In the genomic region with DNA sequence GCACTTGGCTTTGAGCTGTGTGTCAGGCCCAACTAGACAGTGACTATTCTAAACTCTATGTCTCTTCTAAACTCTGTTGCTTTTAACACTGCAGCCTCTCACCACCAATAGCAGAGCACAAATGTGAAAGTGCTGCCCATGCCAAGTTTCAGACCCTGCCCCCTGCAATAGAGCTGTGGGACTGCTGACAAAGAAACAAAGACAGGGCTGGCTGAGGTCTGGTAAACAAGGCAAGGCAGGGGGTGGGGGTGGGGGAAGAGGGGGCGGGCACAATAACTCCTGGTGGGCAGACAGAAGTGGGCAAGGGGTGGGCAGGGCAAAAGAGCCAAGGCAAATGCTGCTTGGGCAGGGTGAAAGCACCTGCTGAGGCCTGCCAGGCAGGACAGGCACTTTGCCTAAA, we compare ENCODE assay signal across 20 mouse cellular contexts.
A peak's percentile ranks its signal among the peaks of the same experiment; 100 is the strongest.
DNase-seq lines count a peak whose midpoint lies in the region; ATAC-seq lines count a peak whose summit lies in the region.
"Had no signal": no experiment of that assay in that cellular context is flagged by ENCODE, and none has a peak within 500 bp of the region (broad histone marks: within the 10 kb centered on the region; RNA-seq: fewer than 3 reads in every experiment).

No protein-coding gene starts in this region.

- no peaks in the 10 kb centered on the region for H3K9me3 ChIP-seq in neural tube, embryonic 12.5 days
- H3K9me3 ChIP-seq in hindbrain, embryonic 12.5 days (replicated peaks), result no peaks in the 10 kb centered on the region
- no peaks in the 10 kb centered on the region for H3K9me3 ChIP-seq in midbrain, embryonic 13.5 days
- H3K9me3 ChIP-seq in neural tube, embryonic 15.5 days (replicated peaks), result no peaks in the 10 kb centered on the region
- H3K9me3 ChIP-seq: embryonic facial prominence, embryonic 13.5 days; liver, embryonic 12.5 days had no signal

- WGBS in neural tube, embryonic 12.5 days, result 20% methylated on average over 1 of the region's 1 CpGs
- WGBS in hindbrain, embryonic 12.5 days, result 17% methylated on average over 1 of the region's 1 CpGs
- 0% methylated on average over 1 of the region's 1 CpGs for WGBS in midbrain, embryonic 13.5 days
- 0% methylated on average over 1 of the region's 1 CpGs for WGBS in neural tube, embryonic 15.5 days

- DNase-seq in neural tube, embryonic 10.5 days (ENCODE audit: extremely low spot score, low spot score), result no peak
- DNase-seq in left cerebral cortex, postnatal 14 days (ENCODE audit: low spot score in 2 of 2), result no peak
- no peak for DNase-seq in adipocyte (ENCODE audit: low spot score)
- DNase-seq in yolk sac, embryonic 10.5 days (ENCODE audit: low spot score), result no peak
- DNase-seq: adrenal gland, adult 2 months; B cell, adult 2 months; cerebellum, adult 9-11 months; gastrocnemius, postnatal 36 days; kidney, adult 2 months; kidney, postnatal 4 days; layer of hippocampus, adult 9-11 months; lung, adult 2 months; thymus, postnatal 25 days had no signal

- no peaks in the 10 kb centered on the region for H3K36me3 ChIP-seq in neural tube, embryonic 12.5 days
- no peaks in the 10 kb centered on the region for H3K36me3 ChIP-seq in hindbrain, embryonic 12.5 days
- H3K36me3 ChIP-seq in midbrain, embryonic 13.5 days, result no peaks in the 10 kb centered on the region
- H3K36me3 ChIP-seq in neural tube, embryonic 15.5 days, result no peaks in the 10 kb centered on the region
- H3K36me3 ChIP-seq: embryonic facial prominence, embryonic 13.5 days; limb, embryonic 12.5 days; liver, embryonic 12.5 days had no signal

- no peaks in the 10 kb centered on the region for H3K27me3 ChIP-seq in neural tube, embryonic 12.5 days (replicated peaks)
- no peaks in the 10 kb centered on the region for H3K27me3 ChIP-seq in hindbrain, embryonic 12.5 days
- H3K27me3 ChIP-seq in midbrain, embryonic 13.5 days, result no peaks in the 10 kb centered on the region
- H3K27me3 ChIP-seq in neural tube, embryonic 15.5 days (replicated peaks), result no peaks in the 10 kb centered on the region
- H3K27me3 ChIP-seq: embryonic facial prominence, embryonic 13.5 days; limb, embryonic 12.5 days; liver, embryonic 12.5 days had no signal

- H3K27ac ChIP-seq in neural tube, embryonic 12.5 days, result no peak overlapping the region
- H3K27ac ChIP-seq in hindbrain, embryonic 12.5 days, result no peak overlapping the region
- H3K27ac ChIP-seq in midbrain, embryonic 13.5 days, result no peak overlapping the region
- H3K27ac ChIP-seq in neural tube, embryonic 15.5 days (replicated peaks), result no peak overlapping the region
- H3K27ac ChIP-seq: embryonic facial prominence, embryonic 13.5 days; limb, embryonic 12.5 days; liver, embryonic 12.5 days had no signal

- H3K4me3 ChIP-seq in neural tube, embryonic 12.5 days, result no peak overlapping the region
- no peak overlapping the region for H3K4me3 ChIP-seq in hindbrain, embryonic 12.5 days
- no peak overlapping the region for H3K4me3 ChIP-seq in midbrain, embryonic 13.5 days (replicated peaks)
- H3K4me3 ChIP-seq in neural tube, embryonic 15.5 days (replicated peaks), result no peak overlapping the region
- H3K4me3 ChIP-seq: embryonic facial prominence, embryonic 13.5 days; limb, embryonic 12.5 days; liver, embryonic 12.5 days had no signal

- H3K4me2 ChIP-seq in neural tube, embryonic 12.5 days (replicated peaks), result no peak overlapping the region
- H3K4me2 ChIP-seq in hindbrain, embryonic 12.5 days (replicated peaks), result no peak overlapping the region
- no peak overlapping the region for H3K4me2 ChIP-seq in midbrain, embryonic 13.5 days (replicated peaks)
- H3K4me2 ChIP-seq in neural tube, embryonic 15.5 days, result no peak overlapping the region
- H3K4me2 ChIP-seq: embryonic facial prominence, embryonic 13.5 days; limb, embryonic 12.5 days; liver, embryonic 12.5 days had no signal

- intact Hi-C loops in left cerebral cortex, postnatal 14 days (cut with DNase I), result loop anchor here (10.0 kb wide), 1 partner anchor 79 kb away; no protein-coding TSS in a partner anchor

- ATAC-seq in neural tube, embryonic 12.5 days (ENCODE audit: low FRiP score, low read depth), result peak; percentile 78
- peak; percentile 85 for ATAC-seq in hindbrain, embryonic 12.5 days (ENCODE audit: low FRiP score)
- peak; percentile 89 for ATAC-seq in midbrain, embryonic 13.5 days
- peak; percentile 75 for ATAC-seq in neural tube, embryonic 15.5 days (ENCODE audit: low FRiP score)
- ATAC-seq: liver, embryonic 12.5 days had no signal

- no peak overlapping the region for H3K9ac ChIP-seq in neural tube, embryonic 12.5 days
- H3K9ac ChIP-seq in hindbrain, embryonic 12.5 days, result no peak overlapping the region
- no peak overlapping the region for H3K9ac ChIP-seq in midbrain, embryonic 13.5 days (replicated peaks)
- H3K9ac ChIP-seq in neural tube, embryonic 15.5 days (replicated peaks), result no peak overlapping the region
- H3K9ac ChIP-seq: embryonic facial prominence, embryonic 13.5 days; limb, embryonic 12.5 days; liver, embryonic 12.5 days had no signal

- no peaks in the 10 kb centered on the region for H3K4me1 ChIP-seq in neural tube, embryonic 12.5 days
- no peaks in the 10 kb centered on the region for H3K4me1 ChIP-seq in hindbrain, embryonic 12.5 days
- no peaks in the 10 kb centered on the region for H3K4me1 ChIP-seq in midbrain, embryonic 13.5 days (replicated peaks)
- no peaks in the 10 kb centered on the region for H3K4me1 ChIP-seq in neural tube, embryonic 15.5 days
- H3K4me1 ChIP-seq: embryonic facial prominence, embryonic 13.5 days; limb, embryonic 12.5 days; liver, embryonic 12.5 days had no signal
